Mouse (Mus musculus): Measurements from ENCODE around the gene Marveld2. TPM values are rescaled to one million over a fixed set of nuclear protein-coding genes. Genes with fewer than 3 reads are reported as not detected.

Gene Marveld2
- 6.4 and 6.5 TPM in 2 replicates for polyA plus RNA-seq (2015; fragmentation: Nextera tagmentation; extraction: Ambion mirVana)

DNA sequence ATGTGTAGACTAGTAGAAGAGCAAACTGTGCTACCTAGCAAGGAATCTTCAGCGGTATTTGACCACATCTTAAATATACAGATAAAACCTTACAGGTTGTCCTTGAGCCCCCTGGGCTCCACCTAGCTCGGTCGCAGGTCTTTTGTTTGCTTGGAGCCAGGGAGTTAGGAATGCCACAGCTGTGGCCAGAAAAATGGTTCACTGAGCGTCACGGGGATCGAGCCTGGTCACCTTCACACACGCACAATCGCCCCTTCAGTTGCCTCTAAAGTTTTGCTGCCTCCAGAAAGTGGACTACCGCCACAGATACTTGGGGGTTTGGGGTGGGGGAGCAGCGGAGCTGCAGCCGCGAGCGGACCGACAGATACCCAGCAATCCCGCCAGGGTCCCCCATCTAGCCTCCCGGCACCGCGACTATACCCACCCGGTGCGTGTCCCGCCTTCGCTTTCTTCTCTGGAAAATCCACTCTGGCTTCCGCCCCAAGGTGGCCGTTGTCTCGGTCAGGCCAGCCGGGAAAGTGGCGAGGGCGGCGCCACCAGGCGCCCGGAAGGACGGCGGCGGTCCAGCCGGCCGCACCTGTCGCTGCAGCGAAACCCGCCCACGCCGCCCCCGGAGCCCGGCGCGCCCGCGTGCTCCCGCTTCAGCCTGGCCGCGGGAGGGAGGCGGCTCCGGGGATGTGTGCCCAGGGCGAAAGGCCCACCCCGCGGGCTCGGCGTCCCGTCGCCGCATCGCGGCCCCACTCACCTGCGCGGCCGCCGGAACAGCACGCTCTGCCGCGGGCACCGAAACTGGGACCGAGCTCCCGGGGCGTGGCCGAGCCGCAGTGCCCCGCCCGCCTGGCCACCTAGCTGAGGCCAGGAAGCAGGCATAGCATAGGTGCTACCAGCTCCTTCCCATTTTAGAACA, at the start of gene Marveld2:
TSS of gene Marveld2 (minus strand) at position 791 of the 907 bp plus-strand sequence.

DNA sequence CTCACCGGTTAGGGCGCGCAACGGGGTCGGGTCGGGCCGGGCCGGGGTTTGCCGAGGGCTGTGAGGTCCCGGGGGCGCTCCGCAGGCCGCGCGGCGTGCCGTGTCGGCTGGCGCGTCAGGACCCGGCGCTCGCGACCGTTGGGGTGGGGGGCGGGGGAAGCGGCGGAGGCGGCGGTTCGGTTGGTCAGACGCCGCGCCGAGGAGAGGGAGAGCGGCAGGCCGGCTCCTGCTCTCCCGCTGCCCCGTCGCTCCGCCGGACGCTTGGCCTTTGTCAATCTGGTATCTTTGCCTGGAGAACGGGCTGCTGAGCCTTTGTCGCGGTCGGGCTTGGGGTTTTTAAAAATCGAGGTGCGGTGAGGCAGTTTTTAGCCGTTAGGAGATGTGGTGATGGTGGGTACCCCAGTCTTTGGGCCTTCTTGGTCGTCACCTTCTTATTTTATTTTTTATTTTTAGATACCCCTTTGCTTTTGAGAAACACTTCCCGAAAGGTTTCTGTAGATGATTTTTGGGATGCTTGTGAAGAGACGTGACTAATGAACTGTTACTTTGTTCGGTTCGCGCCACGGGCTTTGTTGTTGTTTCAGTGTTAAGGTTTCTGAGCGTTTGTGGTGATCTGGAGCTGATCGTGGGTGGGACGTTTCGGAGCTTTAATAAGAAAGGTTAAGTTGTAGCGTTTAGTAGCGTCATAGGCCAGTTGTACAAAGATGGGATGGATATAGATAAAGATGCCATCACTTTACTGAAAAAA, 34.8 kb upstream of the Marveld2 start, which contains the start of gene Taf9:
TSS of gene Taf9 (plus strand) at position 141 of the 748 bp plus-strand sequence.

DNA sequence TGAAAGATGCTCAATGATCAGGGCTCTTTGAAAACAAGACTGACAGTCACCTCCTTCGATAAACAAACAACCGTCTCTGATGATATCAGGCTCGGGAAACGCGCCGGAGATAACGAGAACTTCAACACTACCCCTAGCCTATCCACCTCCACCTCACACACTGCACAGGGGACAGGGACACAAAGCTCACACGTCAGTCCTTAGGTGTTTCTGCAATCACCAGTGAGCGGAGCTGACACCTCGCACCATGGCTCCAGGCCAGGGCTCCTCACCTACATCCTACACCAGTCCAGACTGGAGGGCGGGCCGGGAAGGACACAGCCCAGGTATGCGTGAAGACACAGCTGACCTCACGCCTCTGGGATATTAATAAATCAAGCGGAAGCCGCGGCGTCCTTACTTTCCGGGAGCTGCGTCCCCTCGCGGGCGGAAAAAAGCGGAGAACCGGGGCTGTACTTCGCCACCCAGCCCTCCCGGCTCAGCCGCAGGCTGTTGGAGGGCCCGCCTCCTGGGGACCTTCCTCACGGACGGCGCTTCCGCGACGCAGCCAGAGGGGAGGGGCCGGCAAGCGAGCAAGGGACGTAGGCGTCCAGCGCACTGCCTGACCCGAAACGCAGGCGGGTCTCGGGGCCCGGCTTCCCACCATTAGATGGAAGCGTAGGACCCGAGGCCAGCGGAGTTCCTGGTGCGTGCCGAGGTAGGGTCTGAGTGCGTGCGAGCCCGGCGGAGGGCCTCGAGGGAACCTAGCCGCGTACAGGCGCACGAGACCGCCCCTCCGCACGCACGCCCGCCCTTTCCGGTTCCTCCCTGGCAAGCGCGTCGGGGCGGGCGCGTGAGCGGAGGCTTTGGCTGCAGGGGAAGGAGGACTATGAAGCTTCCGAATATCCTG, 34.0 kb upstream of the Marveld2 start, which contains the start of the genes Ak6 and Rad17:
TSS of gene Ak6 (plus strand) at position 430 of the 889 bp plus-strand sequence.
TSS of gene Rad17 (minus strand) at position 502 of the 889 bp plus-strand sequence.

DNA sequence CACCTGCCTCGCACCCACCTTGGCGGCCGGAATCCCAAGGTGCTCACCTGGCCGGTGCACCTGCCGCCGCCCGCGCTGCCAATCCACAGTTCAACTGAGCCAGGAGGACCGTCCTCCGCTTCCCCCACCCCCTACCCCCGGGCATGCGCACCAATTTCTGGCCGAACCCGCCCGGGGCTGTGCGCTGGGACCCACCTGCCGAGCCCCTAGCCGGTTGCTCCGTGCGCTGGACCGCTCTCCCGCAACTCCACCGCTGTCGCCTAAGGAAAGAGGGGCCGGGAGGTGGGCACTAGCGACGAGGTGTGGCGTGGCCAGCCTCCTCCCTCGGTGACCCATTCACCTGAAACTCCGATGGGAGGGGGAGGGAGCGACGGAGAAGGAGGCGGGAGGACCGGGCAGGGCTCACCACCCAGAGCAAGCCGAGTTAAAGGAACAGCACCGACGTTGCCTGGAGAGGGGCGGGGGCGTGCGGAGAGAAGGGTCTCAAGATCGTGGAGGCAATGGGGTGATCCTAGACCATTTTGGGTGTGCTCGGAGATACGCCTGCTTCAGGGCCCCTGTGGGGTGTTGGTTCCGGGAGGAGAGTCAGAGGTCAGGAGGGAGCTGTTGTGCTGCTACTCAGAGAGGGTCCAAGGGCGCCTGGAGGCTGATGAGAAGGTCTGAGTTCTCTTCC, 64.3 kb downstream of the Marveld2 start, which contains the start of gene Ocln:
TSS of gene Ocln (minus strand) at position 350 of the 673 bp plus-strand sequence.

Other genes with a start within 250 kb of the Marveld2 start
- gene Naip1, start 164.1 kb downstream of the Marveld2 start, polyA plus RNA-seq (2015; fragmentation: Nextera tagmentation; extraction: Ambion mirVana), result 0.04 and 0.17 TPM in 2 replicates
- gene Gtf2h2, start 124.4 kb downstream of the Marveld2 start, polyA plus RNA-seq (2015; fragmentation: Nextera tagmentation; extraction: Ambion mirVana), result 26.8 and 27.1 TPM in 2 replicates
- gene Ocln, start 64.3 kb downstream of the Marveld2 start, polyA plus RNA-seq (2015; fragmentation: Nextera tagmentation; extraction: Ambion mirVana), result 11.2 and 11.7 TPM in 2 replicates
- 189 and 199 TPM in 2 replicates for gene Ak6, start 34.0 kb upstream of the Marveld2 start, polyA plus RNA-seq (2015; fragmentation: Nextera tagmentation; extraction: Ambion mirVana)
- gene Rad17, start 34.1 kb upstream of the Marveld2 start, polyA plus RNA-seq (2015; fragmentation: Nextera tagmentation; extraction: Ambion mirVana), result 12.3 and 14.2 TPM in 2 replicates
- gene Taf9, start 34.6 kb upstream of the Marveld2 start, polyA plus RNA-seq (2015; fragmentation: Nextera tagmentation; extraction: Ambion mirVana), result 9.6 and 16.5 TPM in 2 replicates
- gene Ccdc125, start 52.7 kb upstream of the Marveld2 start, polyA plus RNA-seq (2015; fragmentation: Nextera tagmentation; extraction: Ambion mirVana), result 4.5 and 5.7 TPM in 2 replicates
- 61.7 and 66.8 TPM in 2 replicates for gene Cdk7, start 114.0 kb upstream of the Marveld2 start, polyA plus RNA-seq (2015; fragmentation: Nextera tagmentation; extraction: Ambion mirVana)
- 147 and 167 TPM in 2 replicates for gene Mrps36, start 127.7 kb upstream of the Marveld2 start, polyA plus RNA-seq (2015; fragmentation: Nextera tagmentation; extraction: Ambion mirVana)
- gene Cenph, start 158.9 kb upstream of the Marveld2 start, polyA plus RNA-seq (2015; fragmentation: Nextera tagmentation; extraction: Ambion mirVana), result 7.5 and 10.0 TPM in 2 replicates
- 34.3 and 48.0 TPM in 2 replicates for gene Ccnb1, start 169.6 kb upstream of the Marveld2 start, polyA plus RNA-seq (2015; fragmentation: Nextera tagmentation; extraction: Ambion mirVana)
- gene Slc30a5, start 216.5 kb upstream of the Marveld2 start, polyA plus RNA-seq (2015; fragmentation: Nextera tagmentation; extraction: Ambion mirVana), result 28.8 and 33.7 TPM in 2 replicates

All from urinary bladder, postnatal 0 days (tissue).